Mouse (Mus musculus) embryo, embryonic 11.5 days (tissue): ENCODE data around the gene Olfr905.

Source experiments
- DNase-seq: peaks from one replicate; pipeline ENCODE4 v3.0.0-alpha.2; 2012; ENCODE audit warnings: low read depth, low spot score

Gene Olfr905

DNA sequence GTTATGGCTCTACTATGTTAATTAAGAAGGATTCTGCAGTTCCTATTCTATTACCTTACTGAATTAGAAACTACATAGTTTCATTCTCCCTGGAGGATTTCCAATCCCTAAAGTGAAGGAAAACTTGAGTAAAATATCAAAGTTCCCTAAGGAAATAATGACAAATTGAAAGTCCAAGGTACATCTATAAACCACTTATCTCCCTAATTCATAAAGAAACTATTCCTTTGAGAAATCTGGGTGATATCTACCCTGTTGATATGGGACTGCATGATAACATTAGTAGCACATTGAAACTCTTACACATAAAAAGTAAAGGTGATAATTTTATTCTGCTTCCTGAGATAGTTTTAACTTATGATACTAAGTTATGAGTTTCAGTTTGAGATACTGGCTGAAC, at the start of gene Olfr905:
Olfr905 (plus strand) TSS at position 301 of the 400 bp plus-strand sequence.
- DNase-seq = no peak

DNA sequence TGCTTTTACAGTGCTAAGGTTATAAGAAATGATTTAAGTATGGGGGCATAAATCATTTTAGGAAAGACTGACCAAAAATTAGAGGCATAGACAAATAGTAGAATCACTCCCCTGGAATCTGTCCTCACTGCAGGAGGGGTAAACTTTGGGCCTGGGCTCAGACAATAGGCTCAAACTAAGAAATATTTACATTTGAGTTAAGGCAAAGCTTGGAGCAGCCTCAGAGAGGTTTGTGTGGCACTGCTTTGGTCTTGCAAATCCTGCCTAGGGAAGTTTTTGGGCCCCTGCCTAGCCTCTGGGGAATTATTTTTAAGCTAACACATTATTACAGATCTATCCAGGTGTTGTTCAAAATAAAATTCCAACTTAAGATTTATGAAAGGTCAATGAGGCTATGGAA, 47.1 kb upstream of the Olfr905 start:
- DNase-seq = no peak

DNA sequence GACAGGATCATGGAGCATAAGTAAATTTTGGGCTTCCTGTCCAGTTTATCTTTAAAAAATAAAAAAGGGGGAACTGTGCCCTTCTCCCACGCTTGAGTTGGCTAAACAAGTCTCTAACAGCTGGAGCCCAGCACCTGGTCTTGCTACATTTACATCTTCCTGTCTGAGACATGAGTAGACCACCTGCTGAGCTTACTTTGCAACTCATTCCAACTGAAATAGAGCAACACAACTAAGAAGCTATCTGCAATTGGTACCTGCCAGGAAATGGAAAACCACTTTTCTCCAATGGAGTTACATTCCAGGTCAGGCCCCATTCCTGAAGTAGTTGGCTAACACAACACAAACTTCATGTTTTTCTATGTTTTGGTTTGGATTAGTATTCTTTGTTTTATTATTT, 43.9 kb upstream of the Olfr905 start:
- DNase-seq = no peak

DNA sequence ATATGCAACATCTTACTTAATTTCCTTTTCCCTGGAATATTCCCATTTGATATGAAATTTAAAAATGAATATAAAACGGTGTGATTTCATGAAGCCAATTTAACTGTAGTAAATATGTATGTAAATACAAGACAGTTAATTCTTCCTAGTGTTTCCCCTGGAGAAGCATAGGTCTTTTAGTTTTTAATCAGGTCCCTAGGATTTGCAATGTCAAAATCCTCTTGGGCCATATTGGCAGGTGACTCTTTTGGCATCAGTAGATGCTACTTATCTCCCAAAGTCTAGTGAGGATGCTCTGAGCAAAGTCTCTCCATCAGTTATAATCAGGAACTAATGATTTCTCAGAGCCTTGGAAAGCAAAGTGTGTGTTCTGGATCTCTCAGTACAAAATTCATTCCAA, 41.8 kb upstream of the Olfr905 start, which contains the start of gene Olfr901:
Olfr901 (plus strand) TSS at position 301 of the 400 bp plus-strand sequence.
- no peak for DNase-seq

DNA sequence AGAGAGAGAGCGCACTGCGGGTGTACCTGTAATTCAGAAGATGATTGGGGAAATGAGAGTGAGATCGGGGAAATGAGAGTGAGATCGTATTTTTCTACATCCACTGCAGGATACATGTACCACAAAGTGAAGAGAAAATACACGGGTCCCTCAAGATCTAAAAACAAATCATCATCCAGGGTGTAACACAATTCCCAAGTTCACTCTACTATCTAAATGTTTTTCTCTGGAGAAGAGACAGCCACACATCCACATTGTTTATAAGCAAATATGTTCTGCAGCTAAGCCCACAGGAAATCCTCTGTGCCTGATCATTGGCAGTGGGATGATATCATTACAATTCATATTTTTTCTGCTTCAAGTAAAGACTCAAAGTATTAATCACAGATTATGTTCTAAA, 23.6 kb upstream of the Olfr905 start, which contains the start of gene Olfr902:
Olfr902 (plus strand) TSS at position 301 of the 400 bp plus-strand sequence.
- DNase-seq = no peak

DNA sequence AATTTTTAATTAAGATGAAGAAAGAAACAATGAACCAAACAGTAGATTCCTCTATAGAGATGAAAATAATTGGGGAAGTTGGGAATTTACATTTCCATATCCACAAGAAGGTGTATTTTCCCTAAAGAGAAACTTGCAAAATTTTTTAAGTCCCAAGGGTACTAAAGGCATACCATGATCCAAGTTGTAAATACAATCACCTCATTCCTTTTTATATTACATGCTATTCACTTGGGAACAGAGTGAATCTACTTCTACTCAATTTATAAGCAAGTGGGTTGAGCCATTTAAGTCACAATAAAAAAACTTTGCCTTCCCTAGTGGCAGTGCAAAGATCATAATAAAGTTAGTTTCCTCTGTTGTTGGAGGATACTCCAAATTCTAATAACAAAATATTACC, 8.1 kb upstream of the Olfr905 start, which contains the start of gene Olfr904:
Olfr904 (plus strand) TSS at position 301 of the 400 bp plus-strand sequence.
- DNase-seq = no peak

DNA sequence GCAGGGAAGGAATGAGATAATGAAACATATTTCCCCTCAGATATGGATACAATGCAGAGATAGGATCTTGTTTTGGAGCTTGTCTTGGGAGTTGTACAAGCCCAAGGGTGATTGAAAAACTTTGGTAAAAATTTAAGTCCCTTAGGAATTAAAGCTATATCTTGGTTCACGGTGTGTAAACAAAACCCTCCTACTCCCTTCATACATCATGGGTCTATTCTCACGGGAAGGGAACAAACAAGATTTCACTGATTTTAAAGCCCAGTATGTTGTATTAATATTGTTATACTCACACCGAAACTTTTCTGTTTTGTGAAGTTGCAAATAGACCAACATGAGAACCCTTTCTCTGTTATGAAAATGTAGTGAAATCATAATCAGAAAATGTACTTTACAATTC, 15.9 kb downstream of the Olfr905 start, which contains the start of gene Olfr906:
Olfr906 (plus strand) TSS at position 301 of the 400 bp plus-strand sequence.
- no peak for DNase-seq

DNA sequence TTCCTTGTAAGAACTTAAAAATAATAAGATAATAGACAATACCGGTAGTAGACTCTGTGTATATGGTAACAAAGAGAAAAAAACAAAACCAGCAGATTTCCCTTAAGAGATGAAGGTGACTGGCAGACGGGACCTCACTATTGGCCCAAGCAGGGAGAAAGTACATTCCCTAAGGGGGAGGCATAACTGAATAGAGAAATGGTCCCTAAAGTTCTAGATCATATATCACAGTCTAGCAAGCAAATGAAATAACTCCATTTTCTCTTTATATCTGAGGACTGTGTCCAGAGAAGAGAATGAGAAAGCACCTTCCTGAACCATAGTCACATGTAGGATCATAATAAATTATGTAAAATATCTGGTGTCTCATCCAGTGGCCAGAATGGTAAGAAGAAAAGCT, 24.6 kb downstream of the Olfr905 start, which contains the start of gene Olfr907:
Olfr907 (plus strand) TSS at position 301 of the 400 bp plus-strand sequence.
- DNase-seq = no peak

DNA sequence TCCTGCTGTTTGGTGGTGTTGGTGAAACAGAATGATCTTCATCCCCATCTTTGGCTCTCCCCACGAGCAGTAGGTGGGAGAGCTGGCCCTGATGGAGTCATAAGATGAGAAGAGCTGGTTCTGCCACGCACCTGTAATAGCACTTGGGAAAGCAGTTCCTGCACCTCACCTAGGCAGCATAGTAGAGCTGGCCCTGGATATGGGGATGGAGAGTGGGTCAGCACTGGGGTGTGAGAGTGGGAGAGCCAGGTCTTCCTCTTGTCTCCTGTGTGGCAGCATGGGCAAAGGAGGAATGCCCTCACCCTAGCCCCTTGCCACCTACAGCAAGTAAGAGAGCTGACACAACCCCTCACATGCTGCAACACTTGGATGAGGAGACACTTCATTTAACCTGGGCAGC, 41.4 kb downstream of the Olfr905 start:
- DNase-seq = no peak

DNA sequence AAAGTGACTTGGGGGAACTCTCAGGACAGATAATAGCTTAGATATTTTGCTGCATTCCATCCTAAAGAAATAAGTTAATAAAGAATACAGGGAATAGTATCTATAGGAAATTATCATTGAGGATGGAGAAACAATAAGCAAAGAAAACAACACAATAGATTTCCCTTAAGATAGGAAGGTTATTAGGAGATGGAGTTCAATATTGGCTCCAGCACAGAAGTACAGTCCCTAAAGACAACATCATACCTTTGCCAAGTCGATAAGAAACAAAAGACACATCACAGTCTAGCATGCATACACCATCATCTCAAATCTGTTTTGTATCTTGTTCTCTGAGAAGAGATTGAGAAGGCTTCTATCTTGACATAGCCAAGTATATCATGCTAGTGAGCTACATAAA, 50.4 kb downstream of the Olfr905 start, which contains the start of gene Olfr911-ps1:
Olfr911-ps1 (plus strand) TSS at position 301 of the 400 bp plus-strand sequence.
- DNase-seq = no peak
